Mouse (Mus musculus): ENCODE results near the gene Adamtsl4.

The Adamtsl4 gene

GRCm38 (mm10) chr3:95687524-95688421, at the start of gene Adamtsl4:
Gene Adamtsl4, minus strand, starts transcription at chr3:95687917.
- no peak for DNase-seq (ENCODE audit: low spot score)

- no peak for DNase-seq (ENCODE audit: low spot score)
Measured at GRCm38 (mm10) chr3:95735071-95735670, 47.5 kb upstream of the Adamtsl4 start.

GRCm38 (mm10) chr3:95734092-95734702, 46.5 kb upstream of the Adamtsl4 start:
- no peak for DNase-seq (ENCODE audit: low spot score)

- DNase-seq (ENCODE audit: low spot score) = no peak
Measured at GRCm38 (mm10) chr3:95732744-95733521, 45.2 kb upstream of the Adamtsl4 start.

GRCm38 (mm10) chr3:95732297-95732696, 44.6 kb upstream of the Adamtsl4 start:
- DNase-seq (ENCODE audit: low spot score) = no peak

- DNase-seq (ENCODE audit: low spot score) = no peak
Measured at GRCm38 (mm10) chr3:95731802-95732201, 44.1 kb upstream of the Adamtsl4 start.

- DNase-seq (ENCODE audit: low spot score) = no peak
Measured at GRCm38 (mm10) chr3:95730431-95730830, 42.7 kb upstream of the Adamtsl4 start.

GRCm38 (mm10) chr3:95728906-95729305, 41.2 kb upstream of the Adamtsl4 start:
- DNase-seq (ENCODE audit: low spot score) = no peak

- no peak for DNase-seq (ENCODE audit: low spot score)
Measured at GRCm38 (mm10) chr3:95726696-95727358, 39.1 kb upstream of the Adamtsl4 start.

- no peak for DNase-seq (ENCODE audit: low spot score)
Measured at GRCm38 (mm10) chr3:95725863-95726262, 38.1 kb upstream of the Adamtsl4 start.

GRCm38 (mm10) chr3:95722386-95722785, 34.7 kb upstream of the Adamtsl4 start:
- DNase-seq (ENCODE audit: low spot score) = no peak

- DNase-seq (ENCODE audit: low spot score) = no peak
Measured at GRCm38 (mm10) chr3:95718153-95718552, 30.4 kb upstream of the Adamtsl4 start.

- no peak for DNase-seq (ENCODE audit: low spot score)
Measured at GRCm38 (mm10) chr3:95716075-95716474, 28.4 kb upstream of the Adamtsl4 start.

- DNase-seq (ENCODE audit: low spot score) = no peak
Measured at GRCm38 (mm10) chr3:95709967-95710366, 22.2 kb upstream of the Adamtsl4 start.

- DNase-seq (ENCODE audit: low spot score) = no peak
Measured at GRCm38 (mm10) chr3:95709044-95709443, 21.3 kb upstream of the Adamtsl4 start.

GRCm38 (mm10) chr3:95707497-95707896, 19.8 kb upstream of the Adamtsl4 start:
- no peak for DNase-seq (ENCODE audit: low spot score)

GRCm38 (mm10) chr3:95706273-95706672, 18.6 kb upstream of the Adamtsl4 start:
- no peak for DNase-seq (ENCODE audit: low spot score)

GRCm38 (mm10) chr3:95704612-95705011, 16.9 kb upstream of the Adamtsl4 start:
- no peak for DNase-seq (ENCODE audit: low spot score)

- no peak for DNase-seq (ENCODE audit: low spot score)
Measured at GRCm38 (mm10) chr3:95703276-95703675, 15.6 kb upstream of the Adamtsl4 start.

GRCm38 (mm10) chr3:95701877-95702540, 14.3 kb upstream of the Adamtsl4 start:
- no peak for DNase-seq (ENCODE audit: low spot score)

GRCm38 (mm10) chr3:95701085-95701484, 13.4 kb upstream of the Adamtsl4 start:
- DNase-seq (ENCODE audit: low spot score) = no peak

All from layer of hippocampus, adult 9-10 months (tissue).